In the genomic region with DNA sequence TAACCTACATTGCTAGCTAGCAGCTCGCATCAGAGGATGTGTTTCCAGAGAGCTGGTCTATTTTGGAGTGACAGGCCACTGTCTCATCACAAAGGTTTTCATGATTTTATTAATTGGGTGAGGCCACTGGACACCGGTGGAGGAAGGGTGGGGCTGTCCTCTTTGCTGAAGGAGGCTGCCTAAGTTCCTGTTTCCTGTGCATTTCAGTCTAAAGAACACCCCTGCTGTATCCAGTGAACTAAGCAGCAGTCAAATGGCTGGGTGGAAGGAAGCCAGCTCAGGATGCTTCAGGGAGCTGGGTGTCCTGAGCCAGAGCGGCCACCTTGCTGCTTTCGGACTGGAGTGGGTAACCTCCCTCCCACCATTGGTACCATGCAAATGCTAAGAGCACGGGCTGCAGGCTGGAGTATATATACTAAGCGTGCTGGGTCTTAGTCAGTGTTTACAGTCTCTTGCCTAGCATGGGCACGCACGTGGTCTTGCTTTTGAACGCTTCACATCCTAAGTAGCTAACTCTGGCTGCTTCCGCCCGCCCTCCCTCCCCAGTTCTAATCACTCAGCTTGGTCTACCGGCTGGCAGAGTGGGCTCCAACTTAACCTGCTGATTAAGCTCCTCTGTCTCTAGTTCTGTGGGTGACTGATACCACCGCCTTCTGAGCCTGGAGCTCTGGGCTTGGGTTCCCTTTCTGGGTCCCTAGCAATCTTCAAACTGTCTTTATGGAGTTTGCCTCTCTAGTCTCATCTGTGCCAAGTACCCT, we compare ENCODE assay signal across 7 mouse cellular contexts. TPM values are rescaled to one million over a fixed set of nuclear protein-coding genes. Genes with fewer than 3 reads are reported as not detected.
DNase-seq lines count a peak whose midpoint lies in the region; ATAC-seq lines count a peak whose summit lies in the region.

No protein-coding gene starts in this region.

- peak; percentile 59 for ATAC-seq in megakaryocyte, adult 5-6 weeks (ENCODE audit: poor library complexity, severe bottlenecking)

- peak; percentile 37 for DNase-seq in right cerebral cortex, adult 18-20 months
- DNase-seq in right cerebral cortex, postnatal 4 days: no peak
- DNase-seq in heart, adult 9 months (ENCODE audit: low spot score in 2 of 2): peak; percentile 65 to 83
- peak; percentile 68 for DNase-seq in kidney, postnatal 10 days
- peak; percentile 62 for DNase-seq in thymus, postnatal 4 days
- no peak for DNase-seq in spleen, postnatal 4 days (ENCODE audit: low spot score in 2 of 2)

RNA-seq across cellular contexts. Expression of gene Abcg1, which starts 3.3 kb away (rescaled TPM):
- total RNA-seq in megakaryocyte, adult 5-6 weeks (2015): 13.2 and 20.1 TPM in 2 replicates
- 19.2 and 23.7 TPM in 2 replicates for total RNA-seq in megakaryocyte, adult 5-6 weeks (2017)

Comparison
In these comparisons a context has a peak if more than half of its experiments do, and no peak if none do; other contexts are left out.
1. DNase-seq: peak in right cerebral cortex, adult 18-20 months (single experiment), heart, adult 9 months (2 of 2), kidney, postnatal 10 days (single experiment) and thymus, postnatal 4 days (single experiment); none in right cerebral cortex, postnatal 4 days (single experiment) and spleen, postnatal 4 days (0 of 2).